Mouse (Mus musculus): ENCODE results near the gene Oprd1. TPM values are rescaled to one million over a fixed set of nuclear protein-coding genes. Genes with fewer than 3 reads are reported as not detected.

The Oprd1 gene
- polyA plus RNA-seq, 1 experiment from 2014 or later, result 0.30 TPM

DNA sequence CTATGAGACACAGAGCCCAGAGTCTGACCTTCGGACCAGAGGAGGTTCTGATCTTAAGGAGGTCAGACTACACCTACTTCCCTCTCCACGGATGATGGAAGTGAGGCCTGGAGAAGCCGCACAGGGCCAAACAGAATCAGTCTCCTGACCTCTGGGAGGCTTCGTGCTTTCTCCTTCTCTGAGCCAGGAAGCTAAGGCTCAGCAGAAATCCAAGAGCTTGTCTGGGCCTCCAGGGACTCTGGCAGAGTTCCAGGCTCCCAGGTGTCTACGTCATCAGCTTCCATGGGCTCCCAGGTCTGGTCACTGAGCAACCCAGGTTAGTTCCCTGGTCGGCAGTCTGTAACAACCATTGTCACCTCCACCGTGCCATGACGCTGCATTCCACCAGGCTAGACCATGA lies 17.2 kb downstream of the Oprd1 start:
- Histone ChIP-seq H3K9me3 (ENCODE audit: control insufficient read depth, low read length) (no peaks in the 10 kb centered on the region), H3K9ac (replicated peaks; ENCODE audit: low read depth, low read length) (no peak overlapping the region), H3K27me3 (replicated peaks; ENCODE audit: control insufficient read depth, insufficient read depth, low read length) (no peaks in the 10 kb centered on the region), H3K27ac (ENCODE audit: low read length) (no peak overlapping the region), H3K4me3 (replicated peaks; ENCODE audit: low read length) (no peak overlapping the region), H3K4me1 (replicated peaks; ENCODE audit: control insufficient read depth, insufficient read depth, low read length) (peaks cover 12% of the 10 kb centered on the region), H3K4me2 (ENCODE audit: low read length) (no peak overlapping the region), H3K36me3 (ENCODE audit: control insufficient read depth, insufficient read depth) (no peaks in the 10 kb centered on the region)
- no peak for ATAC-seq
- WGBS, result 89% methylated on average over 8 of the region's 8 CpGs

GRCm38 (mm10) chr4:132123166-132123565 lies 21.1 kb downstream of the Oprd1 start:
- 71% methylated on average over 1 of the region's 1 CpGs for WGBS
- no peak for ATAC-seq
- H3K4me3 ChIP-seq (replicated peaks; ENCODE audit: low read length), result no peak overlapping the region
- no peak overlapping the region for H3K4me2 ChIP-seq (ENCODE audit: low read length)
- H3K27ac ChIP-seq (ENCODE audit: low read length), result no peak overlapping the region
- H3K27me3 ChIP-seq (replicated peaks; ENCODE audit: control insufficient read depth, insufficient read depth, low read length), result no peaks in the 10 kb centered on the region
- no peak overlapping the region for H3K9ac ChIP-seq (replicated peaks; ENCODE audit: low read depth, low read length)
- no peaks in the 10 kb centered on the region for H3K4me1 ChIP-seq (replicated peaks; ENCODE audit: control insufficient read depth, insufficient read depth, low read length)
- no peaks in the 10 kb centered on the region for H3K36me3 ChIP-seq (ENCODE audit: control insufficient read depth, insufficient read depth)
- no peaks in the 10 kb centered on the region; the same call in 1 of the 2 replicates for H3K9me3 ChIP-seq (ENCODE audit: control insufficient read depth, low read length)

DNA sequence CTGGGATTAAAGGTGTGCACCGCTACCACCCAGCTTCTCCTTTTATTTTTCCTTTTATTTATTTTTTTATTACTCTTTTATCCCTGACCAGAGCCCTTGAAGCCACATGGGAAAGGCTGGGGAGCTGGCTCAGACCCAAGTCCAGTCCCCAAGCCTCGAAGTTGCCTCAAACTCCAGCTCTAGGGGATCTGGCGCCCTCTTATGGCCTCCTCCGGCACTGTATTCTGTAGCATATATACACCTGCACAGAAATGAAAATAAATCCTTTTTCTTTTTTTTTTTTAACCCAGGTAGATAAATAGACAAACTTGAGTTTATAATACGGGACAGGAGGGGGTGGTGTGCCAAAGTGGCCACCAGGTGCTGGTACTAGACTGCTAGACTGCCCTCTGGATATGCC lies 22.6 kb downstream of the Oprd1 start:
- Histone ChIP-seq H3K27ac (ENCODE audit: low read length) (no peak overlapping the region), H3K9ac (replicated peaks; ENCODE audit: low read depth, low read length) (no peak overlapping the region), H3K4me2 (ENCODE audit: low read length) (no peak overlapping the region), H3K36me3 (ENCODE audit: control insufficient read depth, insufficient read depth) (no peaks in the 10 kb centered on the region), H3K9me3 (ENCODE audit: control insufficient read depth, low read length) (no peaks in the 10 kb centered on the region; the same call in 1 of the 2 replicates), H3K27me3 (replicated peaks; ENCODE audit: control insufficient read depth, insufficient read depth, low read length) (no peaks in the 10 kb centered on the region), H3K4me1 (replicated peaks; ENCODE audit: control insufficient read depth, insufficient read depth, low read length) (no peaks in the 10 kb centered on the region), H3K4me3 (replicated peaks; ENCODE audit: low read length) (no peak overlapping the region)
- 81% methylated on average over 5 of the region's 5 CpGs for WGBS
- ATAC-seq, result no peak

- 66% methylated on average over 9 of the region's 9 CpGs for WGBS
- Histone ChIP-seq H3K4me1 (replicated peaks; ENCODE audit: control insufficient read depth, insufficient read depth, low read length) (no peaks in the 10 kb centered on the region), H3K4me2 (ENCODE audit: low read length) (no peak overlapping the region), H3K4me3 (replicated peaks; ENCODE audit: low read length) (no peak overlapping the region), H3K27me3 (replicated peaks; ENCODE audit: control insufficient read depth, insufficient read depth, low read length) (no peaks in the 10 kb centered on the region), H3K9ac (replicated peaks; ENCODE audit: low read depth, low read length) (no peak overlapping the region), H3K27ac (ENCODE audit: low read length) (no peak overlapping the region), H3K9me3 (ENCODE audit: control insufficient read depth, low read length) (no peaks in the 10 kb centered on the region; the same call in 1 of the 2 replicates), H3K36me3 (ENCODE audit: control insufficient read depth, insufficient read depth) (no peaks in the 10 kb centered on the region)
- no peak for ATAC-seq
Observed at GRCm38 (mm10) chr4:132119566-132119965, 24.7 kb downstream of the Oprd1 start.

GRCm38 (mm10) chr4:132116315-132116714 lies 28.0 kb downstream of the Oprd1 start:
- H3K4me1 ChIP-seq (replicated peaks; ENCODE audit: control insufficient read depth, insufficient read depth, low read length), result 0 out of 2 replicates have a peak, but pooled peaks cover 2% of the 10 kb centered on the region
- H3K4me2 ChIP-seq (ENCODE audit: low read length), result no peak overlapping the region
- no peak overlapping the region for H3K27ac ChIP-seq (ENCODE audit: low read length)
- no peaks in the 10 kb centered on the region for H3K27me3 ChIP-seq (replicated peaks; ENCODE audit: control insufficient read depth, insufficient read depth, low read length)
- no peak overlapping the region for H3K9ac ChIP-seq (replicated peaks; ENCODE audit: low read depth, low read length)
- ATAC-seq, result no peak
- no peaks in the 10 kb centered on the region for H3K9me3 ChIP-seq (ENCODE audit: control insufficient read depth, low read length)
- WGBS, result 85% methylated on average over 4 of the region's 4 CpGs
- H3K36me3 ChIP-seq (ENCODE audit: control insufficient read depth, insufficient read depth), result no peaks in the 10 kb centered on the region
- no peak overlapping the region for H3K4me3 ChIP-seq (replicated peaks; ENCODE audit: low read length)

- Histone ChIP-seq H3K4me3 (replicated peaks; ENCODE audit: low read length) (peak overlapping the region; percentile 37), H3K36me3 (ENCODE audit: control insufficient read depth, insufficient read depth) (no peaks in the 10 kb centered on the region), H3K4me2 (ENCODE audit: low read length) (peak overlapping the region; percentile 49), H3K9me3 (ENCODE audit: control insufficient read depth, low read length) (no peaks in the 10 kb centered on the region), H3K9ac (replicated peaks; ENCODE audit: low read depth, low read length) (peak overlapping the region; percentile 49), H3K4me1 (replicated peaks; ENCODE audit: control insufficient read depth, insufficient read depth, low read length) (0 out of 2 replicates have a peak, but pooled peaks cover 2% of the 10 kb centered on the region), H3K27me3 (replicated peaks; ENCODE audit: control insufficient read depth, insufficient read depth, low read length) (no peaks in the 10 kb centered on the region), H3K27ac (ENCODE audit: low read length) (no peak overlapping the region)
- no peak for ATAC-seq
- 41% methylated on average over 53 of the region's 53 CpGs for WGBS
Observed at GRCm38 (mm10) chr4:132113411-132114095, 30.7 kb downstream of the Oprd1 start.

- no peaks in the 10 kb centered on the region for H3K9me3 ChIP-seq (ENCODE audit: control insufficient read depth, low read length)
- H3K4me3 ChIP-seq (replicated peaks; ENCODE audit: low read length), result no peak overlapping the region
- no peaks in the 10 kb centered on the region for H3K36me3 ChIP-seq (ENCODE audit: control insufficient read depth, insufficient read depth)
- no peak overlapping the region for H3K9ac ChIP-seq (replicated peaks; ENCODE audit: low read depth, low read length)
- WGBS, result 13% methylated on average over 4 of the region's 4 CpGs
- 0 out of 2 replicates have a peak, but pooled peaks cover 2% of the 10 kb centered on the region for H3K4me1 ChIP-seq (replicated peaks; ENCODE audit: control insufficient read depth, insufficient read depth, low read length)
- ATAC-seq, result no peak
- H3K27me3 ChIP-seq (replicated peaks; ENCODE audit: control insufficient read depth, insufficient read depth, low read length), result no peaks in the 10 kb centered on the region
- no peak overlapping the region for H3K27ac ChIP-seq (ENCODE audit: low read length)
- H3K4me2 ChIP-seq (ENCODE audit: low read length), result no peak overlapping the region
Observed at GRCm38 (mm10) chr4:132111227-132111626, 33.1 kb downstream of the Oprd1 start.

DNA sequence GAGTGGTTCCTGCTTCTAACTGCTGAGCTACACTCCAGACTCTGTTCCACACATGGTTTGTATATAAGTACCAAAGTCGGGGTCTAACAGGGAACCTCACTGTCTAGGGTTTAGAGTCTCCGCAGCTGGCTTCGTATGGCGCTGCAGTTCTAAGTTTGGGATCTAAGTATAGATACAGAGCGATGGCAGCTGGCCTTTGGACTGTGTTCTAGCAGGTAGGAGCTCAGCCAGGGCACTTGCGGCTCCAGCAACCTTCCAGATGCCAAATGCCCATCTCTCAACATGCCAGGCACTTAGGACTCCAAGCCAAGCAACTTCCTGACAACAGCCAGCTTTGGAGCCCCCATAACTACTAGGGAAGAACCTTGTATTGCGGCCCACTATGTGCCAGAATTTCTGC lies 36.1 kb downstream of the Oprd1 start:
- 95% methylated on average over 7 of the region's 7 CpGs for WGBS
- H3K9ac ChIP-seq (replicated peaks; ENCODE audit: low read depth, low read length), result no peak overlapping the region
- 0 out of 2 replicates have a peak, but pooled peaks cover 2% of the 10 kb centered on the region for H3K4me1 ChIP-seq (replicated peaks; ENCODE audit: control insufficient read depth, insufficient read depth, low read length)
- H3K4me3 ChIP-seq (replicated peaks; ENCODE audit: low read length), result no peak overlapping the region
- no peak for ATAC-seq
- no peaks in the 10 kb centered on the region for H3K36me3 ChIP-seq (ENCODE audit: control insufficient read depth, insufficient read depth)
- H3K27ac ChIP-seq (ENCODE audit: low read length), result no peak overlapping the region
- H3K4me2 ChIP-seq (ENCODE audit: low read length), result no peak overlapping the region
- no peaks in the 10 kb centered on the region for H3K27me3 ChIP-seq (replicated peaks; ENCODE audit: control insufficient read depth, insufficient read depth, low read length)
- no peaks in the 10 kb centered on the region for H3K9me3 ChIP-seq (ENCODE audit: control insufficient read depth, low read length)

DNA sequence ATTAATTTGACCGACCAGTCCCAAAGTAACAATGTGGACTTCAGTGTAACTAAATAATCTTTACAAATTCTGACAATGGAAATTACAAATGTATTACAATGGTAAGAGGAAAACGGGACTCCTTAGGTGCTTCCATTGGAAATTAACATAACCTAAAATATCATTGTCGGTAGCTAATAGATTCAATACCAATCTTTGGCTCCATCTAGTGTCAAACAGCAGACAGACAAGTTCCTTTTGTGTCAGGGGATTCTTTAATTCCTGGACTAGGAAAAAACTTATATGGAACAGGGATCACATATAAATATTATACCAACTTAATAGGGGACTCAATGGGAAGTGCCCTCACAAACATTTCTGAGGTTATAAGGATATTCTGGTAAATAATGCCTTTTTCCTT lies 43.1 kb downstream of the Oprd1 start:
- Histone ChIP-seq H3K4me3 (replicated peaks; ENCODE audit: low read length) (no peak overlapping the region), H3K9ac (replicated peaks; ENCODE audit: low read depth, low read length) (no peak overlapping the region), H3K4me1 (replicated peaks; ENCODE audit: control insufficient read depth, insufficient read depth, low read length) (no peaks in the 10 kb centered on the region), H3K27ac (ENCODE audit: low read length) (no peak overlapping the region), H3K9me3 (ENCODE audit: control insufficient read depth, low read length) (no peaks in the 10 kb centered on the region), H3K27me3 (replicated peaks; ENCODE audit: control insufficient read depth, insufficient read depth, low read length) (no peaks in the 10 kb centered on the region), H3K36me3 (ENCODE audit: control insufficient read depth, insufficient read depth) (no peaks in the 10 kb centered on the region), H3K4me2 (ENCODE audit: low read length) (no peak overlapping the region)
- 27% methylated on average over 3 of the region's 3 CpGs for WGBS
- no peak for ATAC-seq

Measured in forebrain, embryonic 16.5 days (tissue).